Mouse (Mus musculus): ENCODE measurements around the gene Dcdc2c.

- TF ChIP-seq NELFE (IDR thresholded peaks at IDR 0.05; ENCODE audit: low read depth, low read length) (no peak), CTCF (conservative IDR thresholded peaks at IDR 0.05 in 1 of 2, IDR thresholded peaks at IDR 0.05 in 1 of 2; ENCODE audit: low read depth in 2 of 2, low read length in 2 of 2) (no peak), USF2 (conservative IDR thresholded peaks at IDR 0.05; ENCODE audit: low read depth, low read length) (no peak), ZC3H11A (IDR thresholded peaks at IDR 0.05; ENCODE audit: low read depth, low read length) (no peak), ZMIZ1 (IDR thresholded peaks at IDR 0.05; ENCODE audit: low read depth, low read length) (no peak)
Observed at GRCm38 (mm10) chr12:28436536-28436935, 115.7 kb downstream of the Dcdc2c start.
